Mouse (Mus musculus): ENCODE measurements around the gene Bri3.
A peak's percentile ranks its signal among the peaks of the same experiment; 100 is the strongest.

The Bri3 gene

DNA sequence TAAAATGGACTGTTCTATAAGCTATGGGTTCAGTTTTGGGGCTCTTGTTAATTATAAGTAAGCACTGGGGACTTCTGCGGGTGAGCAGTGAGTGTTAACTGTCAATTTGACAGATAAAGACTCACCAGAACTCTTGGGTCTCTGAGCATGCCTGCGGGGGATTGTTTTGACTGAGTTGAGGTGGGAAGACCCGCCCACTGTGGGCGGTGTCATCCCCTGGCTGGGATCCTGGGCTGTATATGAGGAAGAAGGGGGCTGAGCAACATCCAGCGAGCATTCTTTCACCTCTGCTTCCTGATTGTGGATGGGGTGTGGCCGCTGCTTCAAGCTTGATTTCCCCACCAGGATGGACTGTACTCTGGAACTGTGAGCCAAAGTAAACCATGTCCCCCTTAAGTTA lies 10.0 kb upstream of the Bri3 start:
- DNase-seq (ENCODE audit: low spot score) = no peak

DNA sequence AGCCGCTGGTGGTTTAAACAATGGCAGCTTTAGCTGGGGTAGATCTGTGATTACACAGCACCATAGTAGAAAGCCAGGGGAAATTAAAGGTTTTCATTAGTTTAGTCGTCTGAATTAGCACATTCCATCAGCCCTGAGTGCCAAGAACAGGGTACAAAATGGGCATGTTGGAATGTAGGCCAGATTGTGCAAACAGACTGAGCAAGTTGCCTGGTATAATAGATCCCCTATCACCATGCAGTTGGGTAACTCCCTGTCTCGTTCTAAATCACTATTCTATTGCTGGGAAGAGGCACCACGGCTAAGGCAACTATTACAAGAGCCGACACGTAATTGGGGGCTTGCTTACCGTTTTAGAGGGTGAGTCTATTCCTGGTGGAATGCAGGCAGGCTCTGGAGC lies 9.5 kb upstream of the Bri3 start:
- DNase-seq (ENCODE audit: low spot score) = no peak

DNA sequence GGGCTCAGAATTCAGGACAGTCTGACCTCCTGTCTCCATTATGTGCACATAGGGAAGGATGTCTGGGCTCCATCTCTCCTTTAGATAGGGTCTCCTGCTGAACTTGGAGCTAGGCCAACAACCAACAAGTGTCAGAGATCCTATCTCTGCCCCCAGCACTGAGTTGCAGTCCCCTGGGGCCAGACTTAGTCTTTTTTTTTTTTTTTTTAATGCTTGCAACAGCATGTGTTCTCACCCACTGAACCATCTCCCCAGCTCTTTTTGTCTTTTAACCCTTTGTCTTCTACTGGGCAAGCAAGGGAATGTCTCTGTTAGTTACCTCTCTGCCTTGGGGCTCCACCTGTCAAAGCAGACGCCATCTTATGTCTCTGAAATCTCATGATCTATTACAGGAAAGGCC lies 5.3 kb upstream of the Bri3 start:
- no peak for DNase-seq (ENCODE audit: low spot score)

DNA sequence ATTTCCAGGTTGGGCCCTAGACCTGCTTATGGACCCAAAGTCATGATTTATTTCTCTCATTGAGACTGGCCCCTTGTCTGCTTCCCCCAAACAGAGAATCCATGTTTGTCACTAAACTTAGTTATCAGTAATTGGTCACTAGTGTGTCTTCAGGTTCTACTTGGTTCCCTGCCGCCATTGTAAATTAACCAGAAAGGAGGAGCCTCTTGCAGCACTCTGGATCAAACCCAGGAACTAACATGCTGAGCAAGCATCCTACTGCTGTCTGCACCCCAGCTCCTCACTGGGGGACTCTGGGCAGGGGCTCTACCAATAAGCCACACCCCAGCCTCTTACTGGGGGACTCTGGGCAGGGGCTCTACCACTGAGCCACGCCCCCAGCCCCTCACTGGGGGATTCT lies 1.4 kb downstream of the Bri3 start:
- DNase-seq (ENCODE audit: low spot score) = no peak

DNA sequence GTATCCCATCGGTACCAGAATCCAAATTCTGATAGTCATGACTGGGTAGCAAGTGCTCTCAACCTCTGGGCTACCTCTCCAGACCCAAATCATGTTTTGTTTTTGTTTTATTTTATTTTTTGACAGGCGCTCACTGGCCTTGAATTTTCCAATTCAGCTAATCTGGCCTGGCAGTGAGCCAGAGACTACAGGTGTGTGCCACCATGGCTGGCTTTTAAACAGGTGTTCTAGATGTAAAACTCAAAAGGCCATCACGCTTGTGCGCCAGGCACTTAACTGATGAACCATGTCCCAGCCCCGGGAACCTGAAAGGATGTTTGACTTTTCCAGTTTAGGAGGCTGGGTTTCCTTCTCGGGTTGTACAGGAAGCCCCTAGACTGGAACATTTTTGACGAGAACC lies 2.4 kb downstream of the Bri3 start:
- no peak for DNase-seq (ENCODE audit: low spot score)

DNA sequence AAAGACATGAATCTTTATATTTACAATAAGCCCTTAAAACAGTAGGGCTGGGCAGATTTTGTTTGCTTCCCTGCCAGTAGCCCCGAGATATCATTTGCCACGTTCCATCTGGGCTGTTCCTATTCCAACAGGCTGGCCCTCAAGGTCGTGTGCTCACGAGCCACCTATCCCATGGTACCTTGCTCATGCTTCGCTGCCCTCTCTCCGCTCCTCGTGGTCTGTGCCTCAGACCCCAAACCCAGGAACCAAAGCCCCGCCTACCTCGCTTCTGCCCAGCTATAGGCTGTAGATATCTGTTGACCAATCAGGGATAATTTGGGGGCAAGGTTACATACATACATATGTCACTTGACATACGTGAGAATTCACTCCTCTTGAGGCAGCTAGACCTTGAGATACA lies 3.1 kb downstream of the Bri3 start:
- DNase-seq (ENCODE audit: low spot score) = no peak

DNA sequence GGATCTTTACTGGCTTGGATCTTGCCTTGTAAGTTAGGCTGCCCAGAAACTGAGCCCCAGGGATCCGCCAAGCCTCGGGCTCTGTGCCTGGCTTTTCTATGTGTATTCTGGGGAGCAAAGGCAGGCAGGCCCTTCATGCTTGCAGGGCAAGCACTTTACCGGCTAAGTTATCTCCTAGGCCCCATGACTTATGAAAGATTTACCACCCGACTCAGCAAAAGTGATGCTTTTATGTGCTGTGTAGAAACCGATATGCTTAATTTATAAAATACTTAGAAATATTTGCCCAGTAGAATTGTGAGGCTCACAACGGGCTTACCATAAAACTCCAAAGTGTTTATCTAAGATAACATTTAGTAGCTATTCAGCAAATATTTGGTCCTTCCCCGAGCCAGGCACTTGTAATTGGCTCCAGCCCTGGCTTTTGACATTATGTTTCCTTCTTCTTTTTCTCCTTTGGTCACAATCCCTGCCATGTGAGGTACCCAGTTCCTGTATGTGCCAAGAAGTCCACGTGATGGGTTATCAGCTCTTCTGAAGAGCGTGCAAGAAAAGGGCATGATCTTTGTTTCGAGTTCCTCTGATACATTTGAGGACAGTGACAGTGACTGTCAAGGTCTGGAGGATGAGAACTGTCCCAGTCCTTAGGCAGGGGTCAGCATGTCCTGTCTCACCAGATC lies 3.8 kb downstream of the Bri3 start:
- peak; percentile 75 for DNase-seq (ENCODE audit: low spot score)

DNA sequence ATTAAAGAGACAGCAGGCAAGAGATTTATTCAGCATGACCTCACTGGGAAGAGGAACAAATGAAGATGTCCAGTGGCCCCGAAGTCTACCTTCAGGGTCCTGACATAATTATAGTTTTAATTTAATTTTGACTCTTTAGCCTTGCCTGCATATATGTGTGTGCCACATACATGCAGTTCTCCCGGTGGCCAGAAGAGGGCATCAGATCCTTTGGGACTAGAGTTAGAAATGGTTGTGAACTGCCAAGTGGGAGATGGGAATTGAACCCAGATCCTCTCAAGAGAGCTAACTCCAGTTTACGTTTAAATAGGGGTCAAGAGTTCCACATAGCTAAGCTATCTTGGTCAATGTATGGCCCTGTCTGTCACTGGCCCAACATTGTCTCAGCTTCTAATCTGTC lies 5.6 kb downstream of the Bri3 start:
- DNase-seq (ENCODE audit: low spot score) = no peak

DNA sequence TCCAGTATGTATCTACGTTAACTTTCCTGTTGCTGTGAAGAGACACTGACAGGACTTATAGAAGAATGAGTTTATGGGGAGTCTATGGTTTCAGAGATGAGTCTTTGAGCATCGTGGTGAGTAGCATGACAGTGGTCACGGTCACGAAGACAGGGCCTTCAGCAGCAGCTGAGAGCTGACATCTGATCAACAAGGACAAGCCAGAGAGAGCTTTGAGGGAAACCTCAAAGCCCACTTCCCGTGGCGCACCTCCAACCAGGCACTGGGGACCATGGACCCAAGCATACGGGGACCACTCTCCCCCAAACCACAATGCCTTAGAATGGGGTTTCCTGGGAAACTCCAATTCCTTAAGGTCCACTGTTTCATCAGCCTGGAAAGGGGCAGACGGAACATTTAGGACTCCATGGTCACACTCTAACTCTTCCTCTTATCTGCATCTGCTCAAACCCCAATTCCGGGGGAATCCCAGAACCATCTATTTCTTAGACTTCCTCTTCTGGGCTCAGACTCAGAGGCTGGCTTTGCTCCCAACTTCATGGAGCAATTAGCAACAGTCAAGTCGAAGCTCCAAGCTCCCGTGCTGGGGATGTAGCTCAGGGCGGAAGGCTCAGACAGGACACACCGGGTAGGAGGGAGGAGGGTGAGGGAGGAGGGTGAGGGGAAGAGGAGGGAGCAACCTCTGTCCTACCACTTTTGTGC lies 7.8 kb downstream of the Bri3 start:
- DNase-seq (ENCODE audit: low spot score) = no peak

DNA sequence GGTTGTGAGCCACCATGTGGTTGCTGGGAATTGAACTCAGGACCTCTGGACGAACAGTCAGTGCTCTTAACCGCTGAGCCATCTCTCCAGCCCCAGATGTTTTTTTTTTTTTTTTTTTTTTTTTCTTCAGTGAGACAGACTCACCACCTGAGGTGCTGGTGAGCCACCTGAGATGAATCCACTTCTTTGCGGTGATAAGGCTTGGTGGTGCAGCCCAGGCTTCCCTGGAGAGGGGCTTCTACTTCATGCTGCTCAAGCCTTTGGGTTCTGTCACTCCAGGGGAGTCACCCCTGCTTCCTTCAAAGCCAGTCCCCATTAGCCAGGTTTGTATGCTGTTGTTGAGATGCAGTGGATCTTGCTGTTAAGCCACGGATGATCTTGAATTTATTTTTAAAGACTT lies 9.0 kb downstream of the Bri3 start:
- DNase-seq (ENCODE audit: low spot score) = no peak

DNA sequence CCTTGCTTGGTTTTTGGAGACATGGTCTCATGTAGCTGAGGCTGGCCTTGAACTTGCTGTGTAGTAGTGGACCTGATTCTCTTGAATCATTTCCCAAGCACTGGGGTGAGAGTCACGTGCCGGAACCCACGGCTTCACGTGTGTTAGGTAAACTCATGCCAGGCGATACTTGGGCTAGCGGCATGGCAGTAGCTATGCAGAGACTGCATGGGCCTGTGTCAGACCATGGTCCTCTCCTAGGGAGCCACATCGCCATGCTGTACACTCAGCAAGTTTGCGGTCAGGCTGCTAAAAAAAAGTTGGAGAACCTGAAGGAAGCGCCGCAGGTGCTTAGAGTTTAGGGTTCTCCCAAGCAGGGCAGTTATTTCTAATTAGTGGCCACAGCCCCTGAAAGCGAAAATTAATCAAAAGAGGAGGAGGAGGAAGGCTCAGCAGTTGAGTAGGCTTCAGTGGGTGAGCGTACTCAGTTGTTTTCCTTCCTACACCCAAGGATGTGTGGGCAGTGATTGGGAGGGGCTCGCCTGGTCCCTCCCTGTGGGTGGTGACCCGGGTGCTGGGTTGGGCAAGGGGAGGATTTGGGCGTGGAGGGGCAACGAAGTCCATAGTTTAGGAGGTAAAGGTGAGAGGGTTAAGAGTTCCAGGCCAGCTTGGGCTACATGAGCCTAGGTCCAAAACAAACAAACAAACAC lies 10.0 kb downstream of the Bri3 start:
- peak; percentile 76 for DNase-seq (ENCODE audit: low spot score)

DNA sequence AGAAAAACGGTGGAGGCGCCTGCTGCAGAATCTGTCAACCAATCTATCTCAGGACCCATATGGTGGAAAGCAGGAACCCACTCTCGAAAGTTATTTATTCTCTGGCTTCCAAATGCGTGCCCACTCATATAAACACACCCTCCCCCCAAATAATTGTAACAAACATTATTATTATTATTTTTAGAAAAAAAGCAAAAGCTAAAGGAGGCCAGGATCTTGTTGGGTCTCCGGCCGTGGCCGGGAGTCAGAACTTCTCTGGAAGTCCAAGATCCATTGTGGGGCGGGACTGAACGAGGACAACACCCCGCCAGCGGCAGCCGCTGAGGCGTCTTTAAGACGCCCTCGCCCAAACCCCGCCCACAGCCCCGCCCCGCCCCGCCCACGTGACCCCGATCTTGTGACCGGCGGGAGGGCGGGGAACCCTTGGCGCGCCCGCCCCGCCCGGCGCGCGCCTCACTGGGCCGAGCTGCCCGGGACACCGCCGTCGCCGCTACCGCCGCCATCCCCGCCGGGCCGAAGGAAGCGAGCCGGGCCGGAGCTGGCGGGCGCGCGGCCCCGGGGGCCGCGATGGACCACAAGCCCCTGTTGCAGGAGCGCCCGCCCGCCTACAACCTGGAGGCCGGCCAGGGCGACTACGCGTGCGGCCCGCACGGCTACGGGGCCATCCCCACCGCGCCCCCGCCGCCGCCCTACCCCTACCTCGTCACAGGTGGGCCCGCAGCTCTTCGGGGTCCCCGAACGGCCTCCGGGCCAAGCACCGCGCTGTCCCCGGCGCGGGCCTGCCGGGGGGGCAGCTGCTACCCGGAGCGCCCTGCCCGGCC lies 10.8 kb downstream of the Bri3 start:
- peak; percentile 84 for DNase-seq (ENCODE audit: low spot score)

DNA sequence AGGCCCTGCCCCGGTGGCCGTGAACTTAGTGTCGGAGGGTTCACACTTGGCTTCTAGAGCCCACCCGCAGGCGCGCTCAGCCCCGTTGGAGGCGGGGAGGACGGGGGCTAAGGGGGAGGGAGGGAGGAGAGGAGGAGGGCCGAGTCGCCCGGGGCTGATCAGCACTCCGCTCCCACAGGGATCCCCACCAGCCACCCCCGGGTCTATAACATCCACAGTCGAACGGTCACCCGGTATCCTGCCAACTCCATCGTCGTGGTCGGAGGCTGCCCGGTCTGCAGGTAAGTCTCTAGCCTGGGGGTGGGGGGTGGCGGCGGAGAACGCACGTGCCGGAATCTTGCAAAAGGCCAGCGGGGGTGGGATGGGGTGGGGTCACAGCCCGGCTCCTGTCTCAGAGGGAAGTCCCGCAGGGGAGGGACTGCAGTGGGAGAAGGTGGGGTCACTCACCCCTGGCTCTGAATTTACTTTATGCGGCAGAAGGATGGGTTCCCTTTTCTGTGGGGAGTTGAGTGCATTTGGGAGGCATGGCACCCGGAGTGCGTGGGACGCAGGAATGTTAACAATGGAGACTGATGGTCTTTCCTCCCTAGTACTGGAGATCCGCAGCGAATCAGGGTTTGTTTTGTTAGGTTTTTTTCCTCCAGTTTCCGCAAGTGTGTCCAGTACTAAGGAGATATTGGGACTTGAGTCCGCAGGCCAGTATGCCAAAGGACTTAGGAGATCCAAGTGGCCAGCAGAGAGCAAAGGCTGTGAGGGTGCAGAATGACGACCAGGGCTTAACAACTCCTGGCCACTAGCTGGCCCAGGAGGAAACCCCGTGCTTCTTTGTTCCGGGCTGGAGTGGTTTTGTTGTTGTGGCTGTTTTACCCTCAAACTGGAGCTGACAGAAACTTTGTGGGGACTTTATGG lies 11.6 kb downstream of the Bri3 start:
- peak; percentile 61 for DNase-seq (ENCODE audit: low spot score)

DNA sequence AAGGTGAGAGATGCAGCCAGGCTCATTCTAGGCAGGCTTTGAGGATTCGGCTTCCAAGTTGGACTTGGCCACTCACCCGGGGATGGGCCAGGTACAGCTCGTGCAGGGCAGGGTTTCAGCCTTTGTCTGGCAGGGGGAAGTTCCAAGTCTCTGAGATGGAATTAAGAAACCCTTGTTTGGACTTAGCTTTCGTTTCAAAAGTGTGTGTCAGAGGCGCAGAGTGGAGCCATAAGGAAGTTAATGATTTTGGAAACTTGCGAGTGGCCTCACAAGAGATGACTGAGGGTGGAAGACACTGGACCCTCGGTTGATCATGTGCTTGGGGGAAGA lies 12.3 kb downstream of the Bri3 start:
- DNase-seq (ENCODE audit: low spot score) = no peak

DNA sequence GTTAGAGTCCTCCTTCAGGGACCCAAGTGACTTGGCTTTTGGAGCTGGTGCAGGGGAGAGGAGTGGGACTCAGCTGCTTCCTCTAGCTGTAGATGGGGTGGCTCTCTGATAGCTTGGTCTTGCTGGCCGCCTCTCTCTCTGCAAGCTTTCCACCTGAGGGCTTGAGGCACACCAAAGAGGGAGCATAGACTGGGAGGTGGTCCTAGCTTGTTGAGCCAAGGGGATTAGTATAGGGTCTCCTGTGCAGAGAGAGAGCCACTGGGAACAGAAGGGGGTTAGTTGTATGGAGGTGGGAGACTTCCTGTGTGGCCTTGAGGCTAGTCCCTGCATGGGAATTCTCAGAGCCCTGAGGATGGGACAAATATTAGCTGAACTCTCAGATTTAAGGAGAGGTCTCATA lies 12.7 kb downstream of the Bri3 start:
- DNase-seq (ENCODE audit: low spot score) = no peak

DNA sequence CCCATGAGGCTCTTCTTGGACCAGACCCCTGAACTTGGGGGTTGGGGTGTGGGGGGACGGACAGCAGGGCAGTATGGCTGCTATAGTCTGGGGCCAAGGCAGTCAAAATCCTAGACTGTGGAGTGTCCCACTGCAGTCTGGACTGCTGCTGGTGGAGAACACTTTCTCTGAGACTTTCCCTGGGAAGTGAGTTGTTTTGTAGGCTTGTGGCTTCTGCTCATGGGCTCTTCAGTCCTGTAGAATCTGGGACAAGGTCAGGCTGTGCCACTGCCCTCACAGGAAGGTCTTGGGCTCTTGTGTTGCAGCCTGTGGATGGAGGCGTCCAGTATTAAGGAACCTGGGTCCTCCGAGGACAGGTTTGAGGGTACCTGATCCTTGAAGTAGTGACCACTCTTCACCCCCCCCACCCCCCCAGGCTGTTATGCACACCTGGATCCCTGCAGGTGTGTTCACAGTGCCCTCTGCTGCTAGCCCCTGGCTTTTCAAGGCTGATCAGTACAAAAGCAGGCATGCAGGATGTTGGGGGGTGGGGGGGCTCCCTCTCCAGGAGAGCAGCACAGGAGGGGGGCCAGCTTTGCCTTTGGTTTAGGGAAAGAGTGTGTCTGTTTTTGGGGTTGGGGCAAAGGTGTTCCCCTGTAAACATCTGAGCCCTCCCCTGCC lies 13.3 kb downstream of the Bri3 start:
- DNase-seq (ENCODE audit: low spot score) = no peak

DNA sequence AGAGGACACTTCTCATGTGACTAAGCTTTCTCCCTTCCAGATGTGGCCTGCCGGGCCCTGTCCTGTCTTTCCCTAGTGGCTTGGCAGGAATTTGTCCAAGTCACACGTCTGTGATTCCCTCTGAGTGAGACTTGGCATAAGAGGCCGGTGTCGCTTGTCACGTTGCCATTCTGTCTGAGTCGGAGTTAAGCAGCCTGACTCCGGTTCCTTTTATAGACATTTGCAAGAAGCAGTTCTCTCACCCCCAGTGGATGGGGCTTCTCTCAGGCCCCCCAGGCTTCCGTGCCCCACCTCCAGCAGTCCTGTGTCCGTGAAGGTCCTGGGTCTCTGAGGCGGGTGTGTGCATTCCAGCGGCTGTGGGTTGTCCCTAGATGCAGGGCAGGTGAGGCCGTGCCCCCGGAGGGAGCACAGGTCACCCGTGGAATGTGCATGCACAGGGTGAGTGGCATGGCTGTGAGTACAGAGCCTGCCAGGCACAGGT lies 13.9 kb downstream of the Bri3 start:
- no peak for DNase-seq (ENCODE audit: low spot score)

DNA sequence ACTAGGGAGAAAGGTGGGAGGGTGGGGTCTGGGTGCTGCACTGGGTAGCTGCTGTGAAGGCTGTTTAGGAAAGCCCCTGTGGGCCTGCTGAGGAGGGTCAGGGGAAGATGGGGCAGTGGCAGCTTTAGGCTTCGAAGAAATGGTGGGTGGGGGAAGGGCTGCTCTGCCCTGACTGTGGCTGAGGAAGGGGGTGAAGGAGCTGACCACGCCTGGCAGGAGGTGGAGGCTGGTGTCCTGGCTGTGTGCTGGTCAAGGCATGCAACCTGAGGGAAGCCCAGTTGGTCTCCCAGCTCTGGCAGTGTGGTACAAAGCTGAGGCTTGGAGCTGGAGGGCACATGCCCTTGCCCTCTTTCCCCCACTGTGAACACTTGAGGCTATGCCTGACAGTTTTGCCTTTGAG lies 14.4 kb downstream of the Bri3 start:
- DNase-seq (ENCODE audit: low spot score) = no peak

DNA sequence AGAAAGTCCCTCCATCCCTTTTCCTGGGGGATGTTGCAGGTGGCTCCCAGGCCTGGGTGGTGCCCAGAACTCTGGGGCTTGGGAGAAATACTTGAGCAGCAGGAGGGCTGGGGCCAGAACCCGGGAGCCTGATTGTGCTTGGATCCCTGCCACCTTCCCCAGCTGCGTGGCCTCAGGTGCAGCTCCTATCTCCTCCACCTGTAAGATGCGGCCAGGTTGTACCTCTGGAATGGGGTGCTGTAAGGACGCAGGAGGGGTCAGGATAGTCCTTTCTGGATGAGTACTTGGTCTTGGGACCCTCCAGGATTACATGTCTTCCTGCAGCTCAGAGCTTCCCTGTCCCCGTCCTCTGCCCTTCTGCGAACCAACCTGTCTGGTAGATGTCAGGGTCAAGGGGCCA lies 15.0 kb downstream of the Bri3 start:
- DNase-seq (ENCODE audit: low spot score) = no peak

DNA sequence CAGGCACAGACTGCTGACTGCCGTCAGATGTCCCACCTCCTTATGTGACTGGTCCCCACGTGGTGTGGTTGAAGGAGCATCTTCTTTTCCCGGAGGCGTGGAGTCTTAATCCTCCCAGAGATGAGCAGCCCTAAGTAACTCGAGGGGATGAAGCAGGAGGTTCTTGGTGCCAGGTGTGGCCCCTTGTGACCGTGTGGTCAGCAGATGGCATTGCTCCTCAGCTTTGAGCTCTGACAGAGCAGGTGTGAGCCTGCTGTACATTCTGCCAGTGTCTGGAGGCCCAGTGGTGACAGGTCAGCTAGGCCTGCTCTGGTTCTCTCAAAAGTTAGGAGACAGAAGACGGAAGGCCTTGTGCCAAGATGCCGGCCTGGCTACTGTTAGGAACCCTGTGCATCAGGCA lies 16.2 kb downstream of the Bri3 start:
- DNase-seq (ENCODE audit: low spot score) = no peak

DNA sequence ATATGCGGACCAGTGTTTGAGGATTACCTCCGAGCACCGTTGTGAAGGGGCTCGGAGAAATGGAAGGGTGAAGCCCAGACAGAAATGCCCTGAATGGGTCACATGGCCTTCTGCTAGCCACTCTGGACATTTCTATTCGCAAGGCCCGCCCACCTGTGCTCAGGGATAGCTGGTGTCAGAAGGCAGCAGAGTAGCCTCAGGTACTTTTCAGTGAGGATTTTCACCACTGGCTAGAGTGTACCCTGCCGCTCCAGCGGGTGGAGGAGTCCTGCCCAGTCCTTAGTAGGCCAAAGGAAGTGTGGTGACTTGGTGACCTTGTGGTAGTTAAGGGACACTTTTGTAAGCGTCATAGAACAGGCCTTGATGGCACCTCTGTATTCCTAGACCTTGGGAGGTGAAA lies 17.1 kb downstream of the Bri3 start:
- DNase-seq (ENCODE audit: low spot score) = no peak

Measured in testis, postnatal 14 days (tissue).